In genomic region chr15:88857361-88857760, GRCm38 (mm10) we compare ENCODE assay signal across 20 mouse cellular contexts. TPM values are rescaled to one million over a fixed set of nuclear protein-coding genes. Genes with fewer than 3 reads are reported as not detected.
DNase-seq lines count a peak whose midpoint lies in the region; ATAC-seq and TF ChIP-seq lines count a peak whose summit lies in the region.
"Had no signal": no experiment of that assay in that cellular context is flagged by ENCODE, and none has a peak within 500 bp of the region (broad histone marks: within the 10 kb centered on the region; RNA-seq: fewer than 3 reads in every experiment).

No protein-coding gene starts in this region.

- peaks cover 28% of the 10 kb centered on the region for H3K4me1 ChIP-seq in heart, adult 2 months (ENCODE audit: control insufficient read depth, insufficient read depth, low read length)

- no peaks in the 10 kb centered on the region for H3K79me2 ChIP-seq in heart, adult 2 months (replicated peaks; ENCODE audit: control insufficient read depth, insufficient read depth, low read length)

- H3K4me3 ChIP-seq in heart, adult 2 months = no peak overlapping the region
- no peak overlapping the region for H3K4me3 ChIP-seq in layer of hippocampus, adult 2 months
- H3K4me3 ChIP-seq: embryonic facial prominence, embryonic 10.5 days; embryonic facial prominence, embryonic 13.5 days; erythroblast, embryonic 14.5 days; forebrain, embryonic 10.5 days; forebrain, embryonic 13.5 days; heart, embryonic 12.5 days; heart, embryonic 15.5 days; hindbrain, embryonic 10.5 days had no signal

- intact Hi-C loops in heart, adult 2 months (cut with DNase I) = no loop called here
- intact Hi-C loops in heart, postnatal 36 days (cut with DNase I) = no loop called here

- TF ChIP-seq CTCF in heart, adult 2 months (IDR thresholded peaks at IDR 0.05) = no peak
- TF ChIP-seq CTCF in layer of hippocampus, adult 2 months (conservative IDR thresholded peaks at IDR 0.05) = no peak

- no peak for TF ChIP-seq POLR2A in heart, adult 2 months (IDR thresholded peaks at IDR 0.05; ENCODE audit: insufficient read depth, low read depth, low read length)

- ATAC-seq in erythroid progenitor cell, adult 5-6 weeks (replicated peaks; ENCODE audit: low FRiP score, poor library complexity, severe bottlenecking) = no peak
- ATAC-seq: CD4-positive, CD25-positive, alpha-beta regulatory T cell, adult 4 months; forebrain, embryonic 13.5 days; forebrain, embryonic 16.5 days; intestine, postnatal 0 days had no signal

- peak overlapping the region; percentile 65 for H3K27ac ChIP-seq in heart, adult 2 months
- peak overlapping the region; percentile 71 for H3K27ac ChIP-seq in layer of hippocampus, adult 2 months
- H3K27ac ChIP-seq: embryonic facial prominence, embryonic 13.5 days; forebrain, embryonic 10.5 days; forebrain, embryonic 13.5 days; heart, embryonic 15.5 days; hindbrain, embryonic 14.5 days had no signal

- H3K27me3 ChIP-seq in heart, adult 2 months (ENCODE audit: control insufficient read depth, insufficient read depth, low read length) = no peaks in the 10 kb centered on the region
- H3K27me3 ChIP-seq: embryonic facial prominence, embryonic 13.5 days; forebrain, embryonic 13.5 days; heart, embryonic 12.5 days; heart, embryonic 15.5 days had no signal

- DNase-seq in cerebellum, adult 9-11 months = peak; percentile 41
- DNase-seq in cerebellum, postnatal 14 days = no peak
- DNase-seq in heart, adult 2 months = peak in 1 of 2 experiments; percentile 18
- no peak for DNase-seq in heart, postnatal 36 days
- no peak for DNase-seq in layer of hippocampus, adult 2 months (ENCODE audit: low spot score in 2 of 2)
- no peak for DNase-seq in layer of hippocampus, adult 9-10 months (ENCODE audit: low spot score)
- DNase-seq: embryo, embryonic 11 days had no signal

- no peak for TF ChIP-seq EP300 in heart, adult 2 months (IDR thresholded peaks at IDR 0.05; ENCODE audit: insufficient read depth, low read depth, low read length)

- H3K9ac ChIP-seq in heart, adult 2 months (ENCODE audit: low read depth, low read length) = no peak overlapping the region
- H3K9ac ChIP-seq: embryonic facial prominence, embryonic 13.5 days; forebrain, embryonic 13.5 days; heart, embryonic 12.5 days; heart, embryonic 15.5 days; hindbrain, embryonic 14.5 days had no signal

- no peaks in the 10 kb centered on the region for H3K36me3 ChIP-seq in heart, adult 2 months (ENCODE audit: control insufficient read depth, insufficient read depth, low read length)
- H3K36me3 ChIP-seq: embryonic facial prominence, embryonic 10.5 days; embryonic facial prominence, embryonic 13.5 days; forebrain, embryonic 10.5 days; heart, embryonic 12.5 days; heart, embryonic 15.5 days; hindbrain, embryonic 10.5 days had no signal

- 96% methylated on average over 7 of the region's 7 CpGs for WGBS in heart, adult 2 months

RNA-seq across cellular contexts. Expression of gene Pim3, which starts 4.6 kb away (rescaled TPM):
- 100 to 1,000 TPM in 1 of 2 experiments, 10 to 100 TPM in 1; 95.3 to 133 TPM for total RNA-seq in heart, adult 2 months (2021)
- polyA plus RNA-seq in heart, adult 2 months (2012; rRNA removed) = 45.6 and 58.8 TPM in 2 replicates
- 100 to 1,000 TPM; 120 to 134 TPM for total RNA-seq in heart, postnatal 36 days (2021)
- 10 to 100 TPM; 29.9 to 37.9 TPM for total RNA-seq in layer of hippocampus, adult 2 months (2021)
- total RNA-seq in erythroid progenitor cell, adult 5-6 weeks (2015; ENCODE audit: low replicate concordance) = 0.72 and 1.3 TPM in 2 replicates
- 0.68 and 1.5 TPM in 2 replicates for total RNA-seq in erythroid progenitor cell, adult 5-6 weeks (2017; ENCODE audit: low replicate concordance)

RNA-seq across cellular contexts. Expression of gene Creld2, which starts 37.9 kb away (rescaled TPM):
- 10 to 100 TPM; 23.6 to 24.7 TPM for total RNA-seq in heart, adult 2 months (2021)
- polyA plus RNA-seq in heart, adult 2 months (2012; rRNA removed) = 13.6 and 19.9 TPM in 2 replicates
- total RNA-seq in heart, postnatal 36 days (2021) = 10 to 100 TPM; 16.5 to 27.9 TPM
- 10 to 100 TPM; 21.4 to 26.5 TPM for total RNA-seq in layer of hippocampus, adult 2 months (2021)
- total RNA-seq in erythroid progenitor cell, adult 5-6 weeks (2015; ENCODE audit: low replicate concordance) = 19.8 and 26.4 TPM in 2 replicates
- total RNA-seq in erythroid progenitor cell, adult 5-6 weeks (2017; ENCODE audit: low replicate concordance) = 24.8 and 41.9 TPM in 2 replicates

RNA-seq across cellular contexts. Expression of gene Alg12, which starts 38.2 kb away (rescaled TPM):
- total RNA-seq in heart, adult 2 months (2021) = 1 to 10 TPM; 7.2 to 8.7 TPM
- 11.0 and 17.5 TPM in 2 replicates for polyA plus RNA-seq in heart, adult 2 months (2012; rRNA removed)
- 10 to 100 TPM in 1 of 2 experiments, 1 to 10 TPM in 1; 8.9 to 10.1 TPM for total RNA-seq in heart, postnatal 36 days (2021)
- 10 to 100 TPM; 10.1 to 13.3 TPM for total RNA-seq in layer of hippocampus, adult 2 months (2021)
- 5.0 and 5.4 TPM in 2 replicates for total RNA-seq in erythroid progenitor cell, adult 5-6 weeks (2015; ENCODE audit: low replicate concordance)
- total RNA-seq in erythroid progenitor cell, adult 5-6 weeks (2017; ENCODE audit: low replicate concordance) = 1.2 and 2.4 TPM in 2 replicates

Comparison
In these comparisons a context has a peak if more than half of its experiments do, and no peak if none do; other contexts are left out.
1. RNA of gene Pim3, which starts 4.6 kb away (total RNA-seq): 120 to 134 TPM in heart, postnatal 36 days, 95.3 to 133 TPM in heart, adult 2 months and 29.9 to 37.9 TPM in layer of hippocampus, adult 2 months; 0.68 to 1.5 TPM in erythroid progenitor cell, adult 5-6 weeks; every median in the first group is over 10 times any median in the second.